Mouse (Mus musculus): ENCODE measurements around the gene Mob1b. TPM values are rescaled to one million over a fixed set of nuclear protein-coding genes. Genes with fewer than 3 reads are reported as not detected.

The Mob1b gene
- polyA plus RNA-seq, 1 experiment from 2014 or later, result 9.7 TPM

- Histone ChIP-seq H3K27me3 (replicated peaks; ENCODE audit: insufficient read depth, low read length) (no peaks in the 10 kb centered on the region), H3K4me3 (ENCODE audit: low read depth, low read length) (no peak overlapping the region), H3K4me2 (replicated peaks; ENCODE audit: low read depth, low read length) (no peak overlapping the region), H3K36me3 (ENCODE audit: insufficient read depth, low read length) (no peaks in the 10 kb centered on the region), H3K9ac (replicated peaks; ENCODE audit: low read depth) (no peak overlapping the region), H3K27ac (ENCODE audit: low read length) (no peak overlapping the region), H3K9me3 (ENCODE audit: low read length) (no peaks in the 10 kb centered on the region), H3K4me1 (ENCODE audit: insufficient read depth, low read depth, low read length) (peaks cover 8% of the 10 kb centered on the region; the same call in 1 of the 2 replicates)
- 91% methylated on average over 2 of the region's 2 CpGs for WGBS
- no peak for ATAC-seq
- TF ChIP-seq CTCF (IDR thresholded peaks at IDR 0.05), result no peak
- TF ChIP-seq EP300 (IDR thresholded peaks at IDR 0.05), result no peak
- DNase-seq (ENCODE audit: low spot score), result no peak
Observed at GRCm38 (mm10) chr5:88716983-88717382, 3.7 kb upstream of the Mob1b start.

GRCm38 (mm10) chr5:88721003-88721475, 384 bp downstream of the Mob1b start:
- ATAC-seq (peak; percentile 59), DNase-seq (ENCODE audit: low spot score) (peak; percentile 51)
- H3K27me3 ChIP-seq (replicated peaks; ENCODE audit: insufficient read depth, low read length), result no peaks in the 10 kb centered on the region
- H3K36me3 ChIP-seq (ENCODE audit: insufficient read depth, low read length), result no peaks in the 10 kb centered on the region
- peak overlapping the region; percentile 86 for H3K9ac ChIP-seq (replicated peaks; ENCODE audit: low read depth)
- H3K27ac ChIP-seq (ENCODE audit: low read length), result peak overlapping the region; percentile 98
- no peaks in the 10 kb centered on the region for H3K9me3 ChIP-seq (ENCODE audit: low read length)
- H3K4me2 ChIP-seq (replicated peaks; ENCODE audit: low read depth, low read length), result peak overlapping the region; percentile 75
- TF ChIP-seq EP300 (IDR thresholded peaks at IDR 0.05), result no peak
- TF ChIP-seq CTCF (IDR thresholded peaks at IDR 0.05), result no peak
- 0% methylated on average over 25 of the region's 38 CpGs for WGBS
- H3K4me3 ChIP-seq (ENCODE audit: low read depth, low read length), result peak overlapping the region; percentile 98
- H3K4me1 ChIP-seq (ENCODE audit: insufficient read depth, low read depth, low read length), result peaks cover 14% of the 10 kb centered on the region; the same call in 1 of the 2 replicates

- DNase-seq (ENCODE audit: low spot score) (peak; percentile 78), ATAC-seq (peak; percentile 69)
- Histone ChIP-seq H3K27ac (ENCODE audit: low read length) (peak overlapping the region; percentile 98), H3K9me3 (ENCODE audit: low read length) (no peaks in the 10 kb centered on the region), H3K9ac (replicated peaks; ENCODE audit: low read depth) (peak overlapping the region; percentile 86), H3K27me3 (replicated peaks; ENCODE audit: insufficient read depth, low read length) (no peaks in the 10 kb centered on the region), H3K4me2 (replicated peaks; ENCODE audit: low read depth, low read length) (peak overlapping the region; percentile 75), H3K4me3 (ENCODE audit: low read depth, low read length) (peak overlapping the region; percentile 98), H3K36me3 (ENCODE audit: insufficient read depth, low read length) (no peaks in the 10 kb centered on the region), H3K4me1 (ENCODE audit: insufficient read depth, low read depth, low read length) (peaks cover 14% of the 10 kb centered on the region; the same call in 1 of the 2 replicates)
- under 1% methylated on average over 30 of the region's 31 CpGs for WGBS
- TF ChIP-seq CTCF (IDR thresholded peaks at IDR 0.05) (no peak), EP300 (IDR thresholded peaks at IDR 0.05) (no peak)
Observed at GRCm38 (mm10) chr5:88721565-88722212, 1.0 kb downstream of the Mob1b start.

- no peaks in the 10 kb centered on the region for H3K9me3 ChIP-seq (ENCODE audit: low read length)
- peak overlapping the region; percentile 75 for H3K4me2 ChIP-seq (replicated peaks; ENCODE audit: low read depth, low read length)
- peaks cover 14% of the 10 kb centered on the region; the same call in 1 of the 2 replicates for H3K4me1 ChIP-seq (ENCODE audit: insufficient read depth, low read depth, low read length)
- no peaks in the 10 kb centered on the region for H3K36me3 ChIP-seq (ENCODE audit: insufficient read depth, low read length)
- 0 out of 2 replicates have a peak overlapping the region, but pooled peaks have one; percentile 14 for H3K27ac ChIP-seq (ENCODE audit: low read length)
- no peak for ATAC-seq
- H3K27me3 ChIP-seq (replicated peaks; ENCODE audit: insufficient read depth, low read length), result no peaks in the 10 kb centered on the region
- peak overlapping the region; percentile 98 for H3K4me3 ChIP-seq (ENCODE audit: low read depth, low read length)
- DNase-seq (ENCODE audit: low spot score), result peak; percentile 16
- 12% methylated on average over 4 of the region's 4 CpGs for WGBS
- no peak for TF ChIP-seq EP300 (IDR thresholded peaks at IDR 0.05)
- no peak for TF ChIP-seq CTCF (IDR thresholded peaks at IDR 0.05)
- H3K9ac ChIP-seq (replicated peaks; ENCODE audit: low read depth), result no peak overlapping the region; the same call in 1 of the 2 replicates
Observed at GRCm38 (mm10) chr5:88722213-88722600, 1.6 kb downstream of the Mob1b start.

- Histone ChIP-seq H3K36me3 (ENCODE audit: insufficient read depth, low read length) (no peaks in the 10 kb centered on the region), H3K27me3 (replicated peaks; ENCODE audit: insufficient read depth, low read length) (no peaks in the 10 kb centered on the region), H3K9me3 (ENCODE audit: low read length) (no peaks in the 10 kb centered on the region), H3K4me1 (ENCODE audit: insufficient read depth, low read depth, low read length) (peaks cover 14% of the 10 kb centered on the region; the same call in 1 of the 2 replicates), H3K9ac (replicated peaks; ENCODE audit: low read depth) (no peak overlapping the region), H3K4me2 (replicated peaks; ENCODE audit: low read depth, low read length) (no peak overlapping the region), H3K4me3 (ENCODE audit: low read depth, low read length) (no peak overlapping the region), H3K27ac (ENCODE audit: low read length) (no peak overlapping the region)
- ATAC-seq, result no peak
- no peak for DNase-seq (ENCODE audit: low spot score)
- TF ChIP-seq CTCF (IDR thresholded peaks at IDR 0.05) (no peak), EP300 (IDR thresholded peaks at IDR 0.05) (no peak)
- 55% methylated on average over 3 of the region's 3 CpGs for WGBS
Observed at GRCm38 (mm10) chr5:88724030-88724429, 3.4 kb downstream of the Mob1b start.

GRCm38 (mm10) chr5:88727593-88728144, 7.0 kb downstream of the Mob1b start:
- Histone ChIP-seq H3K27me3 (replicated peaks; ENCODE audit: insufficient read depth, low read length) (no peaks in the 10 kb centered on the region), H3K36me3 (ENCODE audit: insufficient read depth, low read length) (no peaks in the 10 kb centered on the region), H3K9me3 (ENCODE audit: low read length) (no peaks in the 10 kb centered on the region), H3K4me2 (replicated peaks; ENCODE audit: low read depth, low read length) (no peak overlapping the region), H3K4me3 (ENCODE audit: low read depth, low read length) (no peak overlapping the region), H3K9ac (replicated peaks; ENCODE audit: low read depth) (no peak overlapping the region), H3K4me1 (ENCODE audit: insufficient read depth, low read depth, low read length) (no peaks in the 10 kb centered on the region), H3K27ac (ENCODE audit: low read length) (no peak overlapping the region)
- DNase-seq (ENCODE audit: low spot score) (no peak), ATAC-seq (no peak)
- 82% methylated on average over 3 of the region's 3 CpGs for WGBS
- TF ChIP-seq EP300 (IDR thresholded peaks at IDR 0.05) (no peak), CTCF (IDR thresholded peaks at IDR 0.05) (no peak)

Data from lung, postnatal 0 days (tissue).